Mouse (Mus musculus) gastrocnemius, postnatal 14 days (tissue): Measurements from ENCODE around the gene Suds3. TPM values are rescaled to one million over a fixed set of nuclear protein-coding genes. Genes with fewer than 3 reads are reported as not detected.

Experiments
- DNase-seq: peaks from one replicate; pipeline ENCODE4 v3.0.0; 2021; ENCODE audit warnings: mixed read lengths
- intact Hi-C: fragments of 180-260 bp; cut with DNase I; formaldehyde crosslinking; loops from one replicate; pipeline ENCODE4 v1.15.1; 2025; ENCODE audit warnings: low total_unique reads
- long read RNA-seq, 2 experiments: library from polyadenylated mRNA; stranded (forward); transcript quantifications; one replicate each; pipeline ENCODE4 v2.0.0; 2021
- total RNA-seq, 2 experiments: library from RNA; stranded (reverse); gene quantifications; 2 replicates each; pipeline ENCODE4 v1.2.3; 2021

Suds3 gene
- total RNA-seq = 10 to 100 TPM; 40.5 to 44.4 TPM
- long read RNA-seq, experiment 1, partial matches to known transcripts = 8 of 82 reads
- long read RNA-seq, experiment 1, other reads (novel, unspliced or antisense) = 74 of 82 reads
- long read RNA-seq, experiment 2, partial matches to known transcripts = 1 of 65 reads
- long read RNA-seq, experiment 2, other reads (novel, unspliced or antisense) = 64 of 65 reads

- DNase-seq = peak; percentile 92
- intact Hi-C loops = loop anchor here (10.0 kb wide), 1 partner anchor 169 kb away; the partner anchor contains the start of gene Pebp1
These were observed at the start of gene Suds3 for GRCm38 (mm10) chr5:117115836-117116366. Suds3 (minus strand) TSS chr5:117116113.

DNA sequence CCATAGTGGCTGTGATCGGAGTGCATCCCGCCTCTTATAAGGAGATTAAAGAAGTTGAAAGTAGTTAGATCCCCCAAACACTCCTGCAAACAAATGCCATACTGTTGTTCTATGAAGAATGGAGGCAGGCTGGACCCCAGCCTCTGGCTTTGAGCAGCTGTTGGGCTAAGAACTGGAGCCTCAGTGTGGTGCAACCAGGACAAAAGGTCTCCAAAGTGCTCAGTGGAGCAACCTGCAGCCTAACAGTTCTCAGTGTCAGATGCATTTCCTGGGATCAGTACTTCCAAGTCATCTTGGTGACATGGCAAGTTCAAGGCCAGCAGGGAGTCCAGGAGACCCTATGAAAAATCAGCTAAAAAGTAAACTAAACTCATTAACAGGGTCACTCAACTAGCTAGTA lies 49.0 kb upstream of the Suds3 start:
- no peak for DNase-seq
- intact Hi-C loops = no loop called here

- DNase-seq = no peak
- intact Hi-C loops = no loop called here
These were observed 48.6 kb upstream of the Suds3 start for GRCm38 (mm10) chr5:117164516-117164915.

- intact Hi-C loops = no loop called here
- DNase-seq = no peak
These were observed 47.9 kb upstream of the Suds3 start for GRCm38 (mm10) chr5:117163790-117164189.

DNA sequence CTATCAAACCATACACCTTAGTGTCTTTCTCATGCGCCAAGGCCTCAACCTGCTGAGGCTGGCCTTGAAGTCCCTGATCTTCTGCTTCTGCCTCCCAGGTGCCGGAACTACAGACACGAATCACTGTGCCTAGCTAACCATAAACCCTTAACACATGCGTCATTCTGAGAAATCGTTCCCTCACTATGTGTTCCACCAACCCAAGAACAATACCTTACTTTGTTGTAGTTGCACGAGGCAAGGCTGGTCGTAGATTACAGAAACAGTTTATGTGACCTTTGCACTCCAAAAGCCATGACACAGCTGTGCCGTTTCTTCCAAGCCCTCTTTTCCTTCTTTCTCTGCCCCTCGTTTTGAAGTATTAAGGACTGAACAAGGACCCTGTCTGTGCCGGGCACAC lies 44.6 kb upstream of the Suds3 start:
- no peak for DNase-seq
- intact Hi-C loops = no loop called here

- DNase-seq = no peak
- intact Hi-C loops = no loop called here
These were observed 43.9 kb upstream of the Suds3 start for GRCm38 (mm10) chr5:117159805-117160291.

DNA sequence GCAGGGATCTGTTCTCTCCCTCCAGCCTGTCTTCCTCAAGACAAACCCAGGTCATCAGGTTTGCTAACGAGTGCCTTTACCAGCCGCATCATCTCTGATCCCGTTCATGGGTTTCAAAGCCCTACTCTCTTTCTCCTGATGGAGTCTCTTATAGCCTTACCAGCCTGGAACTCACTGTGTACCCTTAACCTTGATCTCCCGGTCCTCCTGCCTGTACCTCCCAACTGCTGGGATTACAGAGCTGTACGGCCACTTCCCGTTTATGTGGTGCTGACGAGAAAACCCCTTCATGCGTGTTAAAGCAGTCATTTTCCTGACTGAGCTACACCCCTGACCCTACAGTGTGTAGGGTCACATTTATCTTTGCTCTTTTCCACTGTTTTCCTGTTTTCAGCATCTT lies 43.4 kb upstream of the Suds3 start:
- DNase-seq = no peak
- intact Hi-C loops = no loop called here

- peak; percentile 59 for DNase-seq
These were observed 42.6 kb upstream of the Suds3 start for GRCm38 (mm10) chr5:117158335-117159018.

GRCm38 (mm10) chr5:117153527-117154091 lies 37.7 kb upstream of the Suds3 start:
- intact Hi-C loops = no loop called here
- peak; percentile 69 for DNase-seq

More at GRCm38 (mm10) chr5:117158335-117159018, 42.6 kb upstream of the Suds3 start:
- intact Hi-C loops = no loop called here

DNA sequence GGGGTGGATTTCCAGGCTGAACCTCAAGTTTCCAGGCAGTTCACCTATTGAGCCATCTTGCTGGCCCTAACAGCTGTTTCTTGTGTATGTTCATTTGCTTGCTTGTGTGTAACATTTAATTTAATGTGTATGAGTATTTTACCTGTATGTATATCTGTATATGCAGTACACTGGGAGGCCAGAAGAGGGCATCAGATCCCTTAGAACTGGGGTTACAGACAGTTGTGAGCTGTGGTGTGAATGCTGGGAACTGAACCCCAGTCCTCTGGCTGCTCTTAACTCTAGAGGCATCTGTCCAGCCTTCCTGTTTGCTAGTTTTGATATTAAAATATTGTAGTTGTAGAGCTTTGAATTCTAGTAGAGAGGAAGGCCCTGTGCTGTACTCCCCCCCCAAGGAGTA lies 37.0 kb upstream of the Suds3 start:
- DNase-seq = no peak
- intact Hi-C loops = no loop called here

DNA sequence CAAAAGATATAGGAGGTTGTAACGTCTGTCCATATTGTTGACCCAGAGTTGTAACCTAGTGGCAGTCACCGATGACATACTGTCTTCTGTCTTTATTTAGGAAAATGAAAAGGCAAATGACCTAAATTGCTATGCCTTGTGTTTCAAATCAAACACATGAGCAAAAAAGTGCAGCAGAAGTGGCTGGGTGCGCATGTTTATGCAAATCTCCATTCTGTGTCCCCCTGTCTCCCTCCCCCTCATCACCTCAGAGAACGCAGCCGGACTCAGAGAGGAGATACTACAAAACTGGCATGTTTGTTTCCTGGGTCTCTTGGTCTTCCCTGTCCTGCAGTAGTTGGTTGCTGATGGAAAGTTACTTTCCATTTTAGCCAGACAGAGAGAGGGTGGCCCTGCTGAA lies 34.2 kb upstream of the Suds3 start:
- intact Hi-C loops = no loop called here
- no peak for DNase-seq

DNA sequence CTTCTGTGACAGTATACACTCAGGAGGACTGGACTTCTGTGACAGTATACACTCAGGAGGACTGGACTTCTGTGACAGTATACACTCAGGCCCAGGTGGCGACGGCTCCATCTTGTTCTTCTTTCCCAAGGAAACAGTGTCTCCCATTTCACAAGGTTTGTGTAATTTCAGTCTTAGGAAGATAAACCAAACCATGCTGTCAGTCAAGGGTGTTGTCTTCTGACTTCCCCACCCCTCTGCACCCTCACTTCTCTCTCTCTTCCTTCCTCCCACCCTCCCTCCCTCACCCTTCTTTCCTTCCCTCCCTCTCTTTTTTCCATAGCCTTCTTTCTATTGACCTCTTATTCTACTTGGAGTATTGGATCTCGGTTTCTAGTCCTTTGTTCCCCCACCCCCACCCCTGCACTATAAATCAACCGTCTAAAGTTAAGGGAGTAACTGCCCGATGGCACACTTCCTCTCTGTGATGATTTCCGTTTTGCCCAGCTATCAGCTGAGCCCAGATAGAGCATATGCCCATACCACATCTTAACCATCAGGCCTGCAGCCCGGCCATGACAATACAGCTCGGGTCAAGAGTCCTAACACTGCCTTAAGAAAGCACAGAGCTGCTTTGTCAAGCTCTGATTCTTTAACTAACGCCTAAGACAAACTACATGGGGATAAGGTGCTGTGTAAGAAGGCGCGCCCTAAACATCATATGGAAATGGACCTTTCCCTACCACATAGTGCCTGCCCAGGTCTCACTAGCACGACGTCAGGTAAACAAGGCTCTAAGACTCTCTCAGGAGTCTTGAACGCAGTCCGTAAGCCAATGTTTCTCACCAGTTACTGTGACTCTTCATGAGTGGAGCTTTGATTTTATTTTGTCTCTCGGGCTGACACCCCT lies 33.4 kb upstream of the Suds3 start:
- DNase-seq = no peak
- intact Hi-C loops = no loop called here

DNA sequence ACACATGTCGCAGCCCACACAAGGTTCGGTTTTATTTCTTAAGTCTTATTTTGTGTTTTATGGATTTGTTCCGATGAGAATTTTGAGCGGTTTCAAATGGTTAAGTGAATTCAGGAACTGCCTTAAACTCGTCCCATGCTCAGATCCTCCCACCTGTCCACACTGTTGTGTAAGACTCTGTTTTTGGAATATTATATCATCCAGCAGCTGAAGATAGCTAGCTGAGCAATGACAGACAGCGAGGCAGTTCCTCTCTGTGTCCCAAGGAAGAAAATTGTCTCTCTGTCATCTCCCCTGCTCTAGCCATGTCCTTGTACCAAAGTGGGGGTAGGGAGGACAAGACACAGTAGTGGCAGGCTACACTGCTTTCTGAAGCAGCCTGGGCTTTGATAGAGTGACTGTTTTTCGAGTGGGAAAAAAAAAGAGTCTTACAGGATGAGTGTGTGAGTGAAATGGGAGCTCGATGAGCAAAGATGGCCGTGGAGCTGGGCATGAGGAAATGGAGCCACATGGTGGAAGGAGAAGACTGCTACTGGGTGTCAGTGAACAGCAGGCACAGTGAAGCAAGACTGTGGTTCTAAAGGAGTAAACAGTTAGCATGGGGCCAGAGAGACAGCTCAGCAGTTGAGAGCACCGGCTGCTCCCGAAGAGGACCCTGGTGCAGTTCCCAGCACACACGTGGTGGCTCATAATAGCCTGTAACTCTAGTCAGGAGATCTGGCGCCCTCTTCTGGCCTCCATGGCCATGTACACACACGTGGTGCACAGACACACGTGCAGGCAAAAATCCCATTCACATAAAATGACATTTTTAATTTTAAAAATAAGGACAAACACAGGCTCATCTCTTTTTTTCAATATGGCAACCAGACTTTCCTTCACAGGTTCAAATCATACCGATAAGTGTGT lies 31.5 kb upstream of the Suds3 start:
- intact Hi-C loops = no loop called here
- DNase-seq = no peak

DNA sequence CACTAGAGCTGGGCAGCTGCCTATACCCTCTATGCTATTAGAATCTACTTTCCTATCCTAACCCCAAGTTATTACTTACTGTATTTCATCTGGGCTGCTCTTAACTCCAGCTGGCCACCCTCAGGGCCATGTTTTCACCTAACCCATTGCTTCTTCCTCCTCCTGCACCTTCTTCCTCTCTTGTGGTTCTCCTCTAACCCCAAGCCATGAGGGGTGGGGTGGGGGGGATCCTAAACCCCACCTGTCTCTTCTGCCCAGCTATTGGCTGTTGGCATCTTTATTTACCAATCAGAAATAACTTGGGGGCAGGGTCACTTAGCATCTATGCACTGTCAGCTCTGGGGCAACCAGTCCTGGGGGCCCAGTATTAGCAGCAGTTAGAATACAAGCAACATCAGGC lies 30.3 kb upstream of the Suds3 start:
- intact Hi-C loops = no loop called here
- no peak for DNase-seq

GRCm38 (mm10) chr5:117143721-117144135 lies 27.8 kb upstream of the Suds3 start:
- peak; percentile 40 for DNase-seq
- intact Hi-C loops = no loop called here

- DNase-seq = no peak
- intact Hi-C loops = no loop called here
These were observed 24.5 kb upstream of the Suds3 start for GRCm38 (mm10) chr5:117140374-117140773.

GRCm38 (mm10) chr5:117139822-117140221 lies 23.9 kb upstream of the Suds3 start:
- DNase-seq = no peak
- intact Hi-C loops = no loop called here

- peak; percentile 65 for DNase-seq
- intact Hi-C loops = no loop called here
These were observed 22.5 kb upstream of the Suds3 start for GRCm38 (mm10) chr5:117138295-117138988.
